Mouse (Mus musculus) monocyte, adult 5-6 weeks (primary cell): Measurements from ENCODE around the gene Dennd5a. TPM values are rescaled to one million over a fixed set of nuclear protein-coding genes. Genes with fewer than 3 reads are reported as not detected.
"Not testable (repeated sequence)": the region's sequence is repeated elsewhere in the genome, so short reads cannot be mapped to it uniquely, and the experiment has no call there.

ENCODE experiments used
- ATAC-seq: fragments of 153-309, 156-312 bp; replicated peaks from 2 replicates; pipeline ENCODE4 v1.8.0; 2017; ENCODE audit warnings: mild to moderate bottlenecking; ENCODE audit not compliant: low TSS enrichment, insufficient number of reproducible peaks, severe bottlenecking, poor library complexity, low FRiP score
- total RNA-seq: library from RNA; stranded (forward); fragments of 200-1000, 200-491, 200-594 nt; gene quantifications from 3 replicates; pipeline ENCODE4 v1.2.3, GENCODE M21; 2017

The Dennd5a gene
- total RNA-seq: 139 to 184 TPM (median 162 TPM) in 3 replicates

GRCm38 (mm10) chr7:109959716-109960612 is at the start of gene Dennd5a:
Gene Dennd5a (minus strand): TSS chr7:109960470.
- peak; percentile 62 for ATAC-seq

- no peak for ATAC-seq
These were observed 48.8 kb upstream of the Dennd5a start for GRCm38 (mm10) chr7:110009084-110009483.

- ATAC-seq: no peak
These were observed 48.2 kb upstream of the Dennd5a start for GRCm38 (mm10) chr7:110008513-110008912.

GRCm38 (mm10) chr7:110006471-110007195 is 46.4 kb upstream of the Dennd5a start:
- peak; percentile 89 for ATAC-seq

- ATAC-seq: no peak
These were observed 45.7 kb upstream of the Dennd5a start for GRCm38 (mm10) chr7:110005976-110006375.

- no peak for ATAC-seq
These were observed 42.7 kb upstream of the Dennd5a start for GRCm38 (mm10) chr7:110002968-110003367.

GRCm38 (mm10) chr7:110002092-110002491 is 41.8 kb upstream of the Dennd5a start:
- peak; percentile 60 for ATAC-seq

- no peak for ATAC-seq
These were observed 38.1 kb upstream of the Dennd5a start for GRCm38 (mm10) chr7:109998388-109998787.

GRCm38 (mm10) chr7:109993157-109993959 is 33.1 kb upstream of the Dennd5a start:
- ATAC-seq: no peak

GRCm38 (mm10) chr7:109991286-109991685 is 31.0 kb upstream of the Dennd5a start:
- no peak for ATAC-seq

- ATAC-seq: not testable (repeated sequence)
These were observed 26.5 kb upstream of the Dennd5a start, which contains the start of gene Tmem41b for GRCm38 (mm10) chr7:109986775-109987174. Gene Tmem41b (minus strand): TSS chr7:109986929.

GRCm38 (mm10) chr7:109986133-109986669 is 25.9 kb upstream of the Dennd5a start:
- peak; percentile 99 for ATAC-seq

- ATAC-seq: peak; percentile 4
These were observed 25.4 kb upstream of the Dennd5a start for GRCm38 (mm10) chr7:109985661-109986132.

- not testable (repeated sequence) for ATAC-seq
These were observed 24.3 kb upstream of the Dennd5a start for GRCm38 (mm10) chr7:109984608-109985007.

- not testable (repeated sequence) for ATAC-seq
These were observed 16.9 kb upstream of the Dennd5a start for GRCm38 (mm10) chr7:109977131-109977530.

- no peak for ATAC-seq
These were observed 15.9 kb upstream of the Dennd5a start for GRCm38 (mm10) chr7:109975966-109976715.

- no peak for ATAC-seq
These were observed 9.3 kb upstream of the Dennd5a start for GRCm38 (mm10) chr7:109969542-109969941.
